Mouse (Mus musculus): ENCODE data around the gene Hoxa1.

The Hoxa1 gene

DNA sequence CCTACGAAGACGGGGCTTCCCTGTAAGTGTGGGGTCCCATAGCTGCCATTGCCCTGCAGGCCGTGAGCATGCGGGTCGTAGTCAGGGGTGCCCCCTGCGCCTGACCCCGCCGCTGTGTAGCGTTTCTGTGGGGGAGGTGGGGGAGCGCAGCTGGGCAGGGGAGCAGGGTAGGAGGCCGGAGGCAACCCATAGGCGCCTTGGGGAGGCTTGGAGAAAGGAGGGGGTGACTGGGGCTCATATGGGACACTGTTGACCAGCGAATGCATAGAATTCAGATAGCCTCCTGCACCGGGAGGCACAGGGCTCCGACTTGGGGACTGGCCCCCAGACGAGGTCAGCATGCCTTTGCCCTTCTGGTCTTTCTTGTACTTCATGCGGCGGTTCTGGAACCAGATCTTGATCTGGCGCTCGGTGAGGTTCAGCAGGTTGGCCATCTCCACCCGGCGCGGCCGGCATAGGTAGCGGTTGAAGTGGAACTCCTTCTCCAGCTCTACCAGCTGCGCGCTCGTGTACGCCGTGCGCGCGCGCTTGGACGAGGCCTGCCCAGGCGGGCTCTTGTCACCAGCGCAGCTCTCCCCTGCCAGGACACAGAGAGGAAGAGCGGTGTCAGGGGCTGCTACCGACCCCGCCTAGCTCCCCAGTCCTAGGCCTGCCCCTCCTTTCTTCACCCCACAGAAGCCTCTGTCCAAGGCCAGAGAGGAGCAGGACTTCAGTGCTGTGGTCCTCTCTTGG lies 12.2 kb upstream of the Hoxa1 start:
- no peak for DNase-seq

DNA sequence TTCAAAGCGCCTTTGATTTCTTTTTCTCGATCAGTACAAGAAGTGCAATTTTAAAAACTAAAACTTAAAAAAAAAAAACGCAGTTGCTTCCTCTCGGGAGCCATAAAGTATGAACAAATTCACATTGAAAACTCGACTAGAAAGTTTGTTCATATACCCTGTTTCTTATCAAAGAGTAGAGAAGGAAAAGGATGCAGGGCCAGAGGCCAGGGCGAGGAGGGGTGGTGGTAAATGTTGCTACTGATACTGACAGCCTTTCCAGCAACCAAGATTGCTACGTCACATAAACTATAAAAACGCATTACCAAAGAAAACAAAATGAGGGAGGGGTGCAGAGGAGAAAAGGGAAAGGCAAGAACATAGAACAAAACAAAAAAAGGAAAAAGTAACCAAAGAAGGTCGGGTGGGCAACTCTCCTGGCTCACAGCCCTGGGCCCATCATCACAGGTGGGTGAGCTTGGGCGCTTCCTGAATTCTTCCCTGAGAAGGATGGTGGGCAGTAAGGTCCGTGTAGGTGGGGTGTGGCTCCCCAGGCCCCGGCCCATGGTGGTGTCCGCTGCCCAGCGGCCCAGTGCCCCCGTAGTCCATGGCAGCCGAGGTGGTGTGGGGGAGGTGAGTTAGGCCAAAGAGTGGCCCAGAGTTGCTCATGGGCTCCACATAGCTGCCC lies 11.5 kb upstream of the Hoxa1 start:
- DNase-seq = no peak

DNA sequence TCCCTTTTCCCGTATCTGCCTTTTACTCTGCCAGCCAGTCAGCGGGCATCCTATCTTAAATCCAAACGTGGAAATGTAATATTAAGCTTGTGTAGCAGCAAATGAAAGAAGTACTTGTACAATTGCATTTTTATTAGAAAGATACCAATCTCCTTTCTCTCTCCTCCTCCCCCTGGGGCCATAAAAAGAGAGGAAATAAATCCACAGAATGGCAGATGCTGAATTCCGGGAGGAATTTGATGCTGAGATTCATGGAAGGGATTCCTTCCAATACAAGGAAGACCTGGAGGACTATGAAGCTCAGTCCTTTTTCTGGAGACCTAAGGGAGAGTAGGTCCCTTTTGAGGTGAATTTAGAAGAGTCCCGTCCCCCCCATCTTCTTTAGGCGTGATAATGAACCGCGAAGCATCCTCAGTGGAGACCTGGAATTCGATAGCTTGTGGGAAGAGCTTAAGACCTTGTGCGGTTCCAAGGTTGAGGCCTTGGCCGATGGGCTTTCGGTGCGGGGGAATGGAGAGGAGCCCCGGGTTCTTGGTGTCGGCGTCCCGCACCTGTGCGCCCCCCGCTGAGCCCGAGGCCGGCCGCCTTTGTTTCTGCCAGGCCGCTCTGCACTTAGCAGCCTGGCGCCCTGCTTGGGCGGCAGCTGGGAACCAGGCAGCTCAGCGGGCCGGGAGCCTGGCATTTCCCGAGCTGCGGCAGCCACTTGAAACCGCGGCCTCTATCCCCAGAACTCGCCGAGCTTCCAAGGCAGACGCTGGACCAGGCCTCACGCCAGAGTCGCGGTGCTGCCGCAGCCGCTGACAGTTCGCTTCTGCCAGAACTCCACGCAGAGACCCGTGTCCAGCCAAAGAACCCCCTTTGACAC lies 10.3 kb upstream of the Hoxa1 start:
- DNase-seq = no peak

DNA sequence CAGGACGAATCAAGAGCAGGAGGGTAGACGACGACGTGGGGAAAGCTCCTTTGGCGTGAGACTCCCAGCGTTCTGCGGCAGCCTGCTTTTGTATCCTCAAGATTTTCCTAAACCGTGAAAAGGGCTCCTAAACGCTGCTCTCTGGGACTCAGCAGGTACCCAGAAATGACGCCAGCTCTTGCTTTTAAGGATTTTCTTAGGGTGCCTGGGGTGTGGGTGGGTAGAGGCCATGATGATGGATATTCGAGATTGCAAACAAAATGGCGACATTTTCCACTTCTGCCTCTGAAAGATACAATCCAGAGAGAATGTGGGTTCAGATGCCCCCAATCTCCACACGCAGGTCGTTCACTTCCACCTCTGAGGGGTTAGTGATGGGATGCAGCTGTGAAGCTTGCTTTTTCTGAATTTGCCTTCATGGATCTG lies 9.6 kb upstream of the Hoxa1 start:
- no peak for DNase-seq

DNA sequence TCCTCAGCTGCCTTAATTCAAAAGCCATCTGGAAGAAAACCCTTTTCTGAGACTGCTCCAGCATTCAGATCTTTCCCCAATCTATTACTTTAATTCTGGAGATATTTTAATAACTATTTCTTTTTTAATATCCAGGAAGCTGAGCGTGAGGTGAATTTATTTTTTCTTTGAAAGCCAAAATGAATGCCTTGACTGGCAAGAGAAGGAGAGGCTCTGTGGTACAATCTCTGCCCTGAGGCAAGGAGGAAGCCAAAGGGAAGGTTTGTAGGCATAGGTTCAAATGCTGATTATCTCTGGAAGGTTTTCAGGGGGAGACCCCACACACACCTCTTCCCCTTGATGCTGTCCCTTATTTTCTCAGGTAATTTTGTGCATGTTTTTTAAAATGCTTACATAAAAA lies 9.1 kb upstream of the Hoxa1 start:
- DNase-seq = no peak

DNA sequence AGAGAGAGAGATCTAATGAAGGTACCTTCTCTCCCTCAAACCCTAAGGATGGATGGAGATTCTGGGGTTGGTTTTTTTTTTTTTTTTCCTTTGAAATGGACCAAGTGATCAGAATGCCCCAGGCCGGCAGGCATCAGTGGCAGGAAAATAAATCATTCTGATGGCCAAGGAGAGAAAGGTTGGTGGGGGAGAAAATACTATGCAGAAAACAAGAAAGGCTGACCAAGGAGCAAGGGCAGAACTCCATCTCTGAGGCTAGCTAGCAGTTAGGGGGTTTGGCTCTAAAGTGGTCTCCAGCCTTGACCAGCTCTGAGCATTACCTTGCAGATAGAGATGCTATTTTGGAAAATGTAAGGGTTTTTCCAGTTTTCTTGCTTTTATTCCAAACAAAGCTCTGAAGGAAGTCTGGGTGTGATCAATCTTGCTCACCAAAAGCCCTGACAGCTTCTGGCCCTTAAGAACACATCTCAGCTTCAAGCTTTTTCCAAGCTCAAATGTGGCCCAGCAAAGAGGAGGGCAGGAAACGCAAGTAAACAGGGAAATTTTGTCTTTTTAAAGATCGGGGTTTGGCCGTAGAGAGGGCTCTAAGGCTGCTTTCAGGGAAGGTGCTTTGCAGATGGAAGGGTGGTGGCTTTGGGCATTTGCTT lies 8.4 kb upstream of the Hoxa1 start:
- DNase-seq = no peak

DNA sequence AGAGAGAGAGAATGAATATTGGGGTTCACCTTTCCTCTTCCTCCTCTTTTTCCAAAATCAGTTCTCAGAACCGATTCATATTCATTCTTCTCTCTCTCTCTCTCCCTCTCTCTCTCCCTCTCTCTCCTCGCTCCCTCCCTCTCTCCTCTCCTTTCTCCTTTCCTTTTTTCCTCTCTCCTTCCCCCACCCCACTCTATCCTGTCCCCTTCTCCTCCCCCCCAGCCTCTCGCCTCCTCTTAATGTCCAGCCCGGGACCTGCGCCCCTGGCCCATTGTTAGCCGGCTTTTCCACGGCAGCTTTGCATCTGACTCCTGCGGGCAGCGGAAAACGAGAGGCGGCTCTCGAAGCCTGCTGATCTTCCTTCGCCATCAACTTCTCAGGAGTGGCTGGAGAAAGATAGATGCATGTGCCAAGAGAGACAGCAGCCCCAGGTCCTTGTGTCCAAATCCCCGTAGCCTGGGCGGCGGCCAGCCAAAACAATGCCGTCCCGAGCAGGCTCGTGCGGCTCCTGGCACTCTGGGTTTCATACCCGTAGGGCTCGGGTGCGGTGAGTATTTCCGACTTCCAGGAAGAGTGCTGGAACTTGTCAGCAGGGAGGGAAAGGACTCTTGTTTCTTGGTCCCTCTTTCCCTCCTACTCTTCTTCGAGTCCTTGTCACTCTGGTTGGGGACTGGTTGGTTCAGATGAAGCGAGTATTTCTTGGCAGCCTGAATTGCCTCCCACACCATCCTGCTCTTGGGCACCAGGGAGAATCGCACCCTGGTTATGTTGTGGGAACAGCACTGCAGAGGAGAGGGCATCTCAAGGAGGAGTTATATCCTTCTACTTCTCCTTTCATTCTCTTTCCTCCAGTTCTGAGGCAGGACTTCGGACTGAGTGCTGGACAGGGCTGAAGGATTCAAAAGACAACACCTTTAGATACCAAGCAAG lies 7.6 kb upstream of the Hoxa1 start:
- no peak for DNase-seq

DNA sequence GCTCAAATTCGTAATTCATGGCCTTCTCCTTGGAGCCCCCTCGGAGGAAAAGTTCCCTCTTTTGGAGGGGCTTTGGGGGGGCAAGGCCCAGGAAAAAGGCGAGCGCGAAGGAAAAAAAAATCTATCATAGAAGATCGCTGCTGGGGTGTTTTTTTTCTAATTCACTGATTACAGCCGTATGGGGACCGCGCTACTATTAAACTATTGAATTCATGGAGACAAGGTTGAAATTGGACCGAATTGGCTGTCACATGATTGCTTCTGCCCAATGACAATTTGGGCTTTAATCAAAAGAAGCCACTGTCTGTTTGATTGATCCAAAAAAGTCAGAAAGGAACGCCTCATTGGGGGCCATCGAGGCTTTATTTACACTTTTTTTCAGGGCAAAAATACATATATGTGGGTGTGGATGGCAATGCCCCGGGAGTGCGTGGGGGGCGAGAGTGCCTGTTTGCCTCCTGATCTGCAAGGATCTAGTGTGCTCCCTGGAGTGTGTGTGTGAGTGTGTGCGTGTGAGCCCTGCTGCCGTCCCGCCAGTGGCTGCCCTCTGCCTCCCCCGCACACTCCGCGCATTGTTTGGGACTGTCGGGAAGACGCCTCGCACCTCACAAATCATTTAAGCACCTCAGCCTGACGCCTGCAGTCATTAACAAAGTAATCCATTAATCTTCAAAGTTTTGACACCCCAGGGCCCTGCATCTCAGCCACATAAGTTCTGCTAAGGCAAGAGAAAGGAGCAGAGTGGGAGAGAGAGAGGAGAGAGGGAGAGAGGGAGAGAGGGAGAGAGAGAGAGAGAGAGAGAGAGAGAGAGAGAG lies 6.7 kb upstream of the Hoxa1 start, which contains the start of gene Hoxa2:
TSS of gene Hoxa2 (minus strand) at position 206 of the 815 bp plus-strand sequence.
- DNase-seq = no peak

DNA sequence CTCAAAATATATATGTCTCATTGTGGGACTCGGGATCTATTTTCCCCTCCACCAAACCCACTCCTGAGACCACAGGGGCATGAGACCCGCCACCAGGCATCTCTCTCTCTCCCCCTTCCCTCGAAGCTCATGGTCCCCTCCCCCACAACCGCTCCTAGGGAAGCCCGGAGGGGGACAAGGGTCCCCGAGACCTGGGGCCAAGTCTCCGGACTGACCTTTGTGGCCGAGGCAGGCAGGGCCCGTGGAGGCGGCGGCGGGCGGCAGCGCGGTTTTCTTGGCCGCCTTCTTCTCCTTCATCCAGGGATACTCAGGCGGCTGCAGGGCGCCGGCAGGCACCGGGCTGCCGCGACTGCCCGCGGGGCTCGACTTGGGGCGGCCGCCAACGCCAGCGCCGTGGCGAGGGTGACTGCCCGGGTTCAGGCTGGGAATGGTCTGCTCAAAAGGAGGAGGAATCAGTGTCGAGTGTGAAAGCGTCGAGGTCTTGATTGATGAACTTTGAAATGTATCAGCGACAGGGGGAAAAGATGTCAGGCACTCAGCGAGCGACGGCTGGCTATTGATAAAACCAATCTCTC lies 6.0 kb upstream of the Hoxa1 start:
- DNase-seq = no peak

DNA sequence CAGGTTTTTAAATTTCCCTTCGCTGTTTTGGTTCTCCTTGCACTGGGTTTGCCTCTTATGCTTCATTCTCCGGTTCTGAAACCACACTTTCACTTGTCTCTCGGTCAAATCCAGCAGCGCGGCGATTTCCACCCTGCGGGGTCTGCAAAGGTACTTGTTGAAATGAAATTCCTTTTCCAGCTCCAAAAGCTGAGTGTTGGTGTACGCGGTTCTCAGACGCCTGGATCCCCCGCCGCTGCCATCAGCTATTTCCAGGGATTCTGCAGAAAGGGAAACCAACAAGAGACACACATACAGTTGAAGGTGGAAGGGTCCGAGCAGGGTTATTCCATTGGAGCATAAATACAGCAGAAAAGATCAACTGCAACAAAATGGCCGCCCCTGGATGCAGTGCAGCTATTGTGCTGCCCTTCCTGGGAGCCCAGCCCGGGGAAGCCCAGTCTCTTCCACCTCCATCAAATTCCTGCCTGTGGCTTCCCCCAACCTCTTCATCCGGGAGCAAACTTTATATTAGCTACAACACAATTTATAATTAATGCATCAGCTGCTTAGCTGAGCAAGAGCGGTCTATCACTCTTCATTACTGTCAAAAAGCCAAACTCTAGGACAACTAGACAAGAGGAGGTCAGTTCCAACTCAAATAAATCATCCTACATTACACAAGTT lies 5.4 kb upstream of the Hoxa1 start:
- DNase-seq = no peak

DNA sequence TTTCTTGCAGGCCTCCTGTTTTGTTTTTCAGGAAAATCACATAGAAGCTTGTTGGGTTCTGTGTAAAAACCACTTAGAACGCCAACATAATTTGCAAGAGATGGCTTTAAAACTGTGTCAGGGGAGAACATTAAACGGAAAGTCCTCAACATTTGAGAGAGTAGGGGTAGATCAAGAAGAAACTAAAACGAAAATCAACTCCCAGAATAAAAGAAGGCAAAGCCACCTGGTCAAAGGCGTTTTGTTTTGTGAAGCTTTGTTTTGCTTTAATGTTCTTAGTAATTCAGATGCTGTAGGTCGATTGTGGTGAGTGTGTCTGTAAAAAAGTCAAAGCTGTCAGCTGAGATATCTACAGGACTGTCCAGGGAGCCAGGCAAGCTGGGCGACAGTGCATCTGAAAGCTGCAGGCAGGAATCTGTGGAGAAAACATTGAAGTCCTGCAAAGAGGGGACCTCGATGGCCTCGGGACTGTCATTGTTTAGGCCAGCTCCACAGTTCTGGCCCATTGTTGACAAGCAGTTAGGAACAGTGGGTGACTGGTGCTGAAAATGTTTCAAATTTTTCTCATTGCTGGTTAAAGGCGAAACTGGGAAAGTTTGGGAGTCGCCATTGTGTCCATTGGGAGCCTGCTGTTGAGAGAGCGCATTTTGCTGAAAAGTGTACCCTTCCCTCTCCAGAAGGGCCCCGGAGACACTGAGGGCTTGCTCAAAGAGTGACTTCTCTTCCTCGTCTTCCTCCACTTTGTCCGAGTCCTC lies 4.7 kb upstream of the Hoxa1 start:
- no peak for DNase-seq

DNA sequence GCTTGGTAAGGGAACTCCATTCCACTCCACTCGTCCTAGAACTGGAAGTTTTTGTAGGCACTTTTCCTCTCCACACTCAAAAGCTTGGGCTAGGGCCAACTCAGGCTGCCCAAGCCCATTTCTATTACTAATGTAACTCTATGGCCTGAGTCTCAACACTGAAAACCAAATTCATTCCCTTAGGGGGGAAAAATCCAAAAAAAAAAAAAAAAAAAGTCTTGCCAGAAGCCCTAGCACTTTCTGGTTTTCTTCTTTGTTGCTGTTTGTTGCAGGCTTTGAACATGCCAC lies 3.9 kb upstream of the Hoxa1 start:
- no peak for DNase-seq

DNA sequence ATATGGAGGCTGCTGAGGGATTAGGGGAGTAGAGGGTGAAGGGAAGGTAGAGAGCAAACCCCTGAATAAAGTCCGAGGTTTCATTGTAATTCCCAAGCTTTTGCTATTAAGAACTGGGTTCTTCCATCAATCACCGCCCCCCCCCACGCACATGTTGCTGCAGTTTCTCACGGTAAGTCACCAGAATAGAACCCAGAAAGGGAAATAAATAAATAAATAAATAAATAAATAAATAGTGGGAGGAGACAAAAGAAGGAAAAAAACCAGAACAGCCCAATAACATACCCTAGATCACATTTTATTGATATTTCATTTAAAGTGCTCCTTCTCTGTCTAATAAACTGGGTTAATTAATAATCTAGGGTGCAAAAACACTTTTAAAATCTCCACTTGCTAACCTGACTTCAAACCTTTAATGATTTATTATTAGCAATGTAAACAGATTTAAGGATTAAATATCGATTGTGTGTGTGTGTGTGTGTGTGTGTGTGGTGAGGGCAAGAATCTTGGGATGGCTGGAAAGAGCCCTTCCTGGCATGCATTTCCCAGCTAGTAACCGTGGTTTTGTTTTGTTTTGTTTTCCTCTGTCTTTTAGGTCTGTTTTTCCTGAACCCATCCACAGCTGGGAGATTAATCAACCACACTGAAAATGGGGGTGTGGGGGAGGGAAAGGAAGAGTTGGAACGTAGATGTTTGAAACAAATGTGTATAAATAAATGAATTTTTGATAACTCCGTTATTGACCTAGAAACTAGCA lies 3.4 kb upstream of the Hoxa1 start:
- no peak for DNase-seq

DNA sequence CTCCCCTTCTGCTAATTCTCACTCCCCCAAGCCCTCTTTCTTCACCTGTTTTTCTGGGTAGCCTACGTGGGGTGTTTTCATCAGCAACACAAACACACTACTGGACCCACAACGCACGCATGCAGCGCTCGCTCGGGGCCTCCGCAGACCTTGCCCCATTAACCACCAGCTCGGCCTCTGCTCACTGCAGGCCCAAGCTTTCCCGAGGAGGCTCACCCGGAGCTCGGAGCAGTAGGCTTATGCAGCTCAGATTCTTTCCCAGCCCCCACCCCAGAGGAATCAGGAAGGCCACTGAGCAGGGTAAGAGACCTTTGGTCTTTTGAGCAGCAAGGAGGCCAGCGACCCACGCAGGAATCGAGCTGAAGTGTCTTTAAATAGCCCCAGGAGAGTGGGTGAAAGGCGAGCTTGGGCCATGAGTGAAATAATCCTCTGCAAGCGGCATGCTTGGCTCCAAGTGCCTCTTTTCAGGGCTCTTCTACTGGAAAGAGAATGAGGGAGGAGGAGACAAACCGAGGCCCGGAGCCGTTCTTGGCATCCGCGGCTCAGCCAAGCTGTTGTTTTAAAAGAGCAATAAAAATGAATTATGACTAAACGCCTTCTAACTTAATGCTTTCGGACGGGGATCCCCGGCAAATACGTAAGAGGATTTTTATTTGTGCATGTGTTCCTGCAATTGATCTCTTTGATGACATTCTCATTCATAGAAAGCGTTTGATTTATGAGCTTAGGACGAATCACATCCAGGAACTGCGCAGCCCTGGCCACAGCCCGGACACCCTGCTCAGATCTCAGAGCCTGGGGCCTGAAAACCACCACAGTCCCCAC lies 2.6 kb upstream of the Hoxa1 start:
- DNase-seq = no peak

DNA sequence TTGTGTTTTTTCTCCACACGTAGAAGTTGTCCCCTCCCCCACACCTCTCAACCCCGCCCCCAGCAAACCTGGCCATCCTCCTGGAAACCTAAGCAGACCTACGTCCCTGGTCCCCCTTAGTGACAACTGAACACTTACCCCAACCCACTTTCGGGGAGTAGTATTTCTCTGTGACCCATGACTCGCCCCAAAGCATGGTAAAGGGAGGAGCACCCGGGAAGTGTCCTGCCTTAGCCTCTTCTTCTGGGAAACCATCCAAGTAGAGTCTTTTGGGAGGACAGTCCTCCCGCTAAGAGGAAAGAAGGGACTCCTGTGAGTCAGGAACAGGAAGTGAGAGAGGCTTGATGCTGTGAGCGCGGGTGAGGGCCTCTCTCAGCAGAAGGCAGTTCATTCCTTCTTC lies 1.9 kb upstream of the Hoxa1 start:
- DNase-seq = no peak

DNA sequence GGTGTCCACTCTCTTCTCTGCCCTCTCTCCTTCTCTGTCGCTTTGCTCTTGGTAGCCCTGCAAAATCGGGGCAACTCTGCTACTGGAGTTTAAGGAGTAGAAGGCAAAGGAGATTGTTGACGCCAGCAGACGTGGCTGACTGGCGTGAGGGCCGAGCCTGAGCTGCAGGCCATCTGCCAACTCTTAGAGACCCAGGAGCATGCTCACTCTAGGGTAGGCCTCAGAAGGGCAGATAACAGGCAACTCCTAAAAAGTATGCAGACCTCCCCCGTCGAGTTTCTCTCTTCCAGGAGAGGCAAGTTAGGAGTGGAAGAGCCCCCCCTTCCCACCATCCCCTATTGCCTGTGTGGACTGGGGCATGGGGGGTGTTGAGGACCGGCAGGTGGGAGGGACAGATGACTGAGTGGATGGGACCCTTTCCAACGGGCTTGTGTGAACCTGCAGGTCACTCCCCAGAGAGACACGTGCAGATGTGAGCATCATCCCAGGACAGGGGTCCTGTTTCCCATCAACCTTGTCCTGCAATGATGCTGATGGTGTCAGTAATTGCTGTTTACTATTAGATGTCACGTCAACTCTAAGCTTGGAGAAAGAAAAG lies 1.1 kb upstream of the Hoxa1 start:
- DNase-seq = no peak

DNA sequence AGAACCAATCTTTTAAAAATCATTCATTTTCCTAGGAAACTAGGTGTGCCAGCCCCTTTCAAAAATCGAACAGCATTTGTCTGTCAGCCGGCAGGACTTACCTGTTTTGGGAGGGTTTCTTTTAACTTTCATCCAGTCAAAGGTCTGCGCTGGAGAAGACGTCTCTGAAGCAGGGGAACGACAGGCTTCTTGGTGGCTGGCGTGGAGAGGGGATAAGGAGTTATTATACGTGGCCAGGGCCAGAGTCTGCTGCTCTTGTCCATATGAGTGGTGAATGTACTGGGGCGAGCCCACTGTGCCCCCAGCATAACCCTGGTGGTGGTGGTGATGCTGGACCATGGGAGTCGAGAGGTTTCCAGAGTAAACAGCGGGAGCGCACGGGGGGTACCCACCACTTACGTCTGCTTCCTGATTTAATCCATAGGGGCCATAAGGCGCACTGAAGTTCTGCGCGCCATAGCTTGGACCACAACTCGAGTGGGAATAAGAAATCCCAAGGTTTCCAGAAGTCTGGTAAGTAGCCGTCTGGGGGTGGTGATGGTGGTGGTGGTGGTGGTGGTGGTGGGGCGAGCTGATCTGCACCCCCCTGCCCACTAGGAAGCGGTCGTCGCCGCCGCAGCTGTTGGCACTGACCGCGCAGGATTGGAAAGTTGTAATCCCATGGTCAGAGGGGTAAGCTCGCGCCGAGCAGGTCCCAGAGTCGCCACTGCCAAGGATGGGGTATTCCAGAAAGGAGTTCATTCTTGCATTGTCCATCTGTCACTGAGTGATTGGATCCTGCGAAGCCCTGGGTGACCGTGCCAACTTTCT lies 446 bp downstream of the Hoxa1 start:
- DNase-seq = no peak

Measured in right cerebral cortex, postnatal 4 days (tissue).